Mouse (Mus musculus): ENCODE results near the gene Epb41l1. TPM values are rescaled to one million over a fixed set of nuclear protein-coding genes. Genes with fewer than 3 reads are reported as not detected.

Epb41l1 gene
- total RNA-seq, 1 experiment = 20.5 TPM

DNA sequence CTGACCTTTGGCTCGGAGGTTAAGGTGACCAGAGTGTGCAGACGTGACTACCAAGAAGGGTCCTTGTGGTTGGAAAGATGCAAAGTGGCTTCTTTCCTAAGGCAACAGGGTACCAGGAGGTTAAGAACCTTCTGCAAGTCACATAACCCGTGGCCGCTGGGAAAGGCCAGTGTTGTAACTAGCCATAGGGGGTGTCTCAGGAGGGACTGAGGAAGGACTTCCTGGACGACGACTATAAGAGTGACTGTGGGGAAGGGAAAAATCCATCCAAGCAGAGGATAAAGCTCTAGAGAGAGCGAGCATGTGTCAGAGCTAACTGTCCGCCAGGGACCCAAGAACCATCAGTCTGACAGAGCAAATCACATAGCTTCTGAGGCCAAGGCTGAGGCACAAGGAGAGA, 48.8 kb downstream of the Epb41l1 start:
- peaks cover 0 to 10% of the 10 kb centered on the region in 2 experiments; a peak in 1 of 4 replicates for H3K4me1 ChIP-seq (ENCODE audit: control insufficient read depth in 2 of 2, insufficient read depth in 2 of 2, low read length in 2 of 2, poor library complexity in 1 of 2)
- no peak for DNase-seq (ENCODE audit: low read depth, low spot score)
- no peak for TF ChIP-seq HCFC1 (IDR thresholded peaks at IDR 0.05; ENCODE audit: borderline replicate concordance, insufficient read depth, low read length)
- TF ChIP-seq CHD2 (IDR thresholded peaks at IDR 0.05; ENCODE audit: low read depth, low read length) = no peak
- no peak for TF ChIP-seq MAFK (IDR thresholded peaks at IDR 0.05; ENCODE audit: insufficient read depth, low read depth, low read length)
- no peak for TF ChIP-seq ZNF384 (IDR thresholded peaks at IDR 0.05; ENCODE audit: low read depth, low read length)
- TF ChIP-seq ZC3H11A (IDR thresholded peaks at IDR 0.05; ENCODE audit: borderline replicate concordance, low read depth, low read length) = no peak
- no peak overlapping the region for H3K9ac ChIP-seq (ENCODE audit: insufficient read depth, low read depth, low read length, poor library complexity, severe bottlenecking)
- in situ Hi-C loops (cut with MboI; ENCODE audit: low sequenced_read_pairs in 2 of 2, unreplicated experiment in 2 of 2) = no loop called here
- no peaks in the 10 kb centered on the region for H3K36me3 ChIP-seq (ENCODE audit: control insufficient read depth, insufficient read depth, low read length, poor library complexity, severe bottlenecking)
- H3K27ac ChIP-seq (ENCODE audit: insufficient read depth, low read depth, low read length, poor library complexity, severe bottlenecking) = no peak overlapping the region
- H3K9me3 ChIP-seq (ENCODE audit: control insufficient read depth, insufficient read depth, low read depth, low read length) = no peaks in the 10 kb centered on the region
- H3K4me3 ChIP-seq (ENCODE audit: insufficient read depth in 1 of 2, low read depth in 1 of 2, low read length in 2 of 2, poor library complexity in 1 of 2, severe bottlenecking in 1 of 2) = no peak overlapping the region

- in situ Hi-C loops (cut with MboI; ENCODE audit: low sequenced_read_pairs in 2 of 2, unreplicated experiment in 2 of 2) = no loop called here
- Histone ChIP-seq H3K27ac (ENCODE audit: insufficient read depth, low read depth, low read length, poor library complexity, severe bottlenecking) (no peak overlapping the region), H3K4me3 (ENCODE audit: insufficient read depth in 1 of 2, low read depth in 1 of 2, low read length in 2 of 2, poor library complexity in 1 of 2, severe bottlenecking in 1 of 2) (no peak overlapping the region; a peak in 1 of 4 replicates), H3K36me3 (ENCODE audit: control insufficient read depth, insufficient read depth, low read length, poor library complexity, severe bottlenecking) (no peaks in the 10 kb centered on the region), H3K9me3 (ENCODE audit: control insufficient read depth, insufficient read depth, low read depth, low read length) (no peaks in the 10 kb centered on the region), H3K9ac (ENCODE audit: insufficient read depth, low read depth, low read length, poor library complexity, severe bottlenecking) (no peak overlapping the region), H3K4me1 (ENCODE audit: control insufficient read depth in 2 of 2, insufficient read depth in 2 of 2, low read length in 2 of 2, poor library complexity in 1 of 2) (peaks cover 0 to 12% of the 10 kb centered on the region in 2 experiments; a peak in 1 of 4 replicates)
- no peak for DNase-seq (ENCODE audit: low read depth, low spot score)
- TF ChIP-seq MAFK (IDR thresholded peaks at IDR 0.05; ENCODE audit: insufficient read depth, low read depth, low read length) (no peak), ZC3H11A (IDR thresholded peaks at IDR 0.05; ENCODE audit: borderline replicate concordance, low read depth, low read length) (no peak)
Observed at GRCm38 (mm10) chr2:156470938-156471337, 50.2 kb downstream of the Epb41l1 start.

DNA sequence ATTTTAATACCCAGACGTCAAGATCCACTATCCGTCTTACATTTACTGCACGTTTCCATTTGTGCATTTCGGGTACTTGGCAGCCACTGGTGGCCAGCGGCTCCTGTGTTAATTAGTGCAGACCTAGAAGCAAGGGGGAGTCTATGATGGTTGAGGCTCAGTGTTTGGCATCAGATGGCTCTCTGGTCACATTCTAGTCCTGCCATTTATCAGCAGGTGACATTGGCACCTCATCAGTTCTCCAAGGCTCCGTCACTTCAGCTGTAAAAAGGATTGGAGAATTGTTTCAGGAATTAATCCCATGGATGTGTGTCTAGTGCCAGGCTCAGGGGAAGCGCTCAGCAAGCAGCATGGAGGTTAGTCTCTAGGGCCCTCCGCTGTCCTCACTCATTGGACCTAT, 51.6 kb downstream of the Epb41l1 start:
- no peaks in the 10 kb centered on the region for H3K36me3 ChIP-seq (ENCODE audit: control insufficient read depth, insufficient read depth, low read length, poor library complexity, severe bottlenecking)
- no peak overlapping the region for H3K9ac ChIP-seq (ENCODE audit: insufficient read depth, low read depth, low read length, poor library complexity, severe bottlenecking)
- H3K4me3 ChIP-seq (ENCODE audit: insufficient read depth in 1 of 2, low read depth in 1 of 2, low read length in 2 of 2, poor library complexity in 1 of 2, severe bottlenecking in 1 of 2) = no peak overlapping the region
- no peak for TF ChIP-seq CHD2 (IDR thresholded peaks at IDR 0.05; ENCODE audit: low read depth, low read length)
- TF ChIP-seq MAFK (IDR thresholded peaks at IDR 0.05; ENCODE audit: insufficient read depth, low read depth, low read length) = no peak
- TF ChIP-seq HCFC1 (IDR thresholded peaks at IDR 0.05; ENCODE audit: borderline replicate concordance, insufficient read depth, low read length) = no peak
- no peak for TF ChIP-seq ZC3H11A (IDR thresholded peaks at IDR 0.05; ENCODE audit: borderline replicate concordance, low read depth, low read length)
- TF ChIP-seq ZNF384 (IDR thresholded peaks at IDR 0.05; ENCODE audit: low read depth, low read length) = no peak
- in situ Hi-C loops (cut with MboI; ENCODE audit: low sequenced_read_pairs in 2 of 2, unreplicated experiment in 2 of 2) = no loop called here
- no peak overlapping the region for H3K27ac ChIP-seq (ENCODE audit: insufficient read depth, low read depth, low read length, poor library complexity, severe bottlenecking)
- peaks cover 0 to 15% of the 10 kb centered on the region in 2 experiments; a peak in 1 of 4 replicates for H3K4me1 ChIP-seq (ENCODE audit: control insufficient read depth in 2 of 2, insufficient read depth in 2 of 2, low read length in 2 of 2, poor library complexity in 1 of 2)
- H3K9me3 ChIP-seq (ENCODE audit: control insufficient read depth, insufficient read depth, low read depth, low read length) = no peaks in the 10 kb centered on the region
- no peak for DNase-seq (ENCODE audit: low read depth, low spot score)

GRCm38 (mm10) chr2:156473696-156474095, 53.0 kb downstream of the Epb41l1 start:
- Histone ChIP-seq H3K4me1 (ENCODE audit: control insufficient read depth in 2 of 2, insufficient read depth in 2 of 2, low read length in 2 of 2, poor library complexity in 1 of 2) (peaks cover 0 to 15% of the 10 kb centered on the region in 2 experiments; a peak in 1 of 4 replicates), H3K9me3 (ENCODE audit: control insufficient read depth, insufficient read depth, low read depth, low read length) (no peaks in the 10 kb centered on the region), H3K36me3 (ENCODE audit: control insufficient read depth, insufficient read depth, low read length, poor library complexity, severe bottlenecking) (no peaks in the 10 kb centered on the region), H3K4me3 (ENCODE audit: insufficient read depth in 1 of 2, low read depth in 1 of 2, low read length in 2 of 2, poor library complexity in 1 of 2, severe bottlenecking in 1 of 2) (no peak overlapping the region), H3K27ac (ENCODE audit: insufficient read depth, low read depth, low read length, poor library complexity, severe bottlenecking) (no peak overlapping the region), H3K9ac (ENCODE audit: insufficient read depth, low read depth, low read length, poor library complexity, severe bottlenecking) (no peak overlapping the region)
- in situ Hi-C loops (cut with MboI; ENCODE audit: low sequenced_read_pairs in 2 of 2, unreplicated experiment in 2 of 2) = no loop called here
- TF ChIP-seq ZC3H11A (IDR thresholded peaks at IDR 0.05; ENCODE audit: borderline replicate concordance, low read depth, low read length) (no peak), MAFK (IDR thresholded peaks at IDR 0.05; ENCODE audit: insufficient read depth, low read depth, low read length) (no peak), CHD2 (IDR thresholded peaks at IDR 0.05; ENCODE audit: low read depth, low read length) (no peak), ZNF384 (IDR thresholded peaks at IDR 0.05; ENCODE audit: low read depth, low read length) (no peak), HCFC1 (IDR thresholded peaks at IDR 0.05; ENCODE audit: borderline replicate concordance, insufficient read depth, low read length) (no peak)
- no peak for DNase-seq (ENCODE audit: low read depth, low spot score)

GRCm38 (mm10) chr2:156474111-156474510, 53.4 kb downstream of the Epb41l1 start:
- no peak for TF ChIP-seq MAFK (IDR thresholded peaks at IDR 0.05; ENCODE audit: insufficient read depth, low read depth, low read length)
- no peak for TF ChIP-seq ZC3H11A (IDR thresholded peaks at IDR 0.05; ENCODE audit: borderline replicate concordance, low read depth, low read length)
- TF ChIP-seq HCFC1 (IDR thresholded peaks at IDR 0.05; ENCODE audit: borderline replicate concordance, insufficient read depth, low read length) = no peak
- TF ChIP-seq ZNF384 (IDR thresholded peaks at IDR 0.05; ENCODE audit: low read depth, low read length) = no peak
- no peak for TF ChIP-seq CHD2 (IDR thresholded peaks at IDR 0.05; ENCODE audit: low read depth, low read length)
- no peak overlapping the region for H3K27ac ChIP-seq (ENCODE audit: insufficient read depth, low read depth, low read length, poor library complexity, severe bottlenecking)
- no peak overlapping the region for H3K9ac ChIP-seq (ENCODE audit: insufficient read depth, low read depth, low read length, poor library complexity, severe bottlenecking)
- H3K4me1 ChIP-seq (ENCODE audit: control insufficient read depth in 2 of 2, insufficient read depth in 2 of 2, low read length in 2 of 2, poor library complexity in 1 of 2) = peaks cover 0 to 15% of the 10 kb centered on the region in 2 experiments; a peak in 1 of 4 replicates
- in situ Hi-C loops (cut with MboI; ENCODE audit: low sequenced_read_pairs in 2 of 2, unreplicated experiment in 2 of 2) = no loop called here
- H3K4me3 ChIP-seq (ENCODE audit: insufficient read depth in 1 of 2, low read depth in 1 of 2, low read length in 2 of 2, poor library complexity in 1 of 2, severe bottlenecking in 1 of 2) = no peak overlapping the region
- no peak for DNase-seq (ENCODE audit: low read depth, low spot score)
- no peaks in the 10 kb centered on the region for H3K36me3 ChIP-seq (ENCODE audit: control insufficient read depth, insufficient read depth, low read length, poor library complexity, severe bottlenecking)
- H3K9me3 ChIP-seq (ENCODE audit: control insufficient read depth, insufficient read depth, low read depth, low read length) = no peaks in the 10 kb centered on the region
